Mouse (Mus musculus) embryonic facial prominence, embryonic 14.5 days (tissue): Measurements from ENCODE around the gene Prkab1. TPM values are rescaled to one million over a fixed set of nuclear protein-coding genes. Genes with fewer than 3 reads are reported as not detected.
A peak's percentile ranks its signal among the peaks of the same experiment; 100 is the strongest.

Experiments used
- ATAC-seq: fragments of 200-750 bp; cut with Nextera tagmentation; 2 replicates; pipeline ENCODE4 v1.8.0; 2017; ENCODE audit warnings: low read depth, moderate number of reproducible peaks, moderate TSS enrichment
- DNase-seq: peaks from one replicate; pipeline ENCODE4 v3.0.0-alpha.2; 2015; ENCODE audit warnings: low spot score
- H3K27ac ChIP-seq: fragments of 300-500 bp; sonication (generic); replicated peaks from 2 replicates; pipeline ENCODE4 v1.5.1; 2014; ENCODE audit warnings: low read depth, mild to moderate bottlenecking, low read length, moderate library complexity
- H3K27me3 ChIP-seq: fragments of 300-500 bp; sonication (generic); replicated peaks from 2 replicates; pipeline ENCODE4 v1.6.1; 2014; ENCODE audit warnings: low read length; ENCODE audit not compliant: control insufficient read depth, insufficient read depth
- H3K36me3 ChIP-seq: fragments of 300-500 bp; sonication (generic); 2 replicates; pipeline ENCODE4 v1.6.1; 2014; ENCODE audit warnings: low read length, mixed read lengths; ENCODE audit not compliant: control insufficient read depth, insufficient read depth
- H3K4me1 ChIP-seq: fragments of 300-500 bp; sonication (generic); 2 replicates; pipeline ENCODE4 v1.6.1; 2014; ENCODE audit warnings: antibody characterized with exemption, low read length; ENCODE audit not compliant: control insufficient read depth, insufficient read depth
- H3K4me2 ChIP-seq: fragments of 300-500 bp; sonication (generic); 2 replicates; pipeline ENCODE4 v1.6.1; 2014; ENCODE audit warnings: low read depth, mild to moderate bottlenecking, low read length, moderate library complexity, mixed read lengths
- H3K4me3 ChIP-seq: fragments of 300-500 bp; sonication (generic); 2 replicates; pipeline ENCODE4 v1.5.1; 2014; ENCODE audit warnings: low read depth, mild to moderate bottlenecking, low read length
- H3K9ac ChIP-seq: fragments of 300-500 bp; sonication (generic); 2 replicates; pipeline ENCODE4 v1.6.1; 2014; ENCODE audit warnings: low read depth, mild to moderate bottlenecking, low read length, moderate library complexity, mixed read lengths
- H3K9me3 ChIP-seq: fragments of 300-500 bp; sonication (generic); 2 replicates; pipeline ENCODE4 v1.6.1; 2016; ENCODE audit warnings: low read length; ENCODE audit not compliant: control insufficient read depth
- WGBS: fragments of 180-500 bp; shearing (Covaris S2); extraction: QIAGEN DNeasy Blood & Tissue Kit; methylation state at CpG from one replicate; pipeline ENCODE4 v1.1.7; 2014; 5-methylcytosine and 5-hydroxymethylcytosine counted together
- polyA plus RNA-seq: library from polyadenylated mRNA; unstranded; fragments of >200 nt; fragmentation: Nextera tagmentation; extraction: Ambion mirVana; gene quantifications from 2 replicates; pipeline ENCODE4 v1.2.1, GENCODE M21; 2014

Gene Prkab1
- polyA plus RNA-seq, 1 experiment from 2014 or later = 49.9 TPM

DNA sequence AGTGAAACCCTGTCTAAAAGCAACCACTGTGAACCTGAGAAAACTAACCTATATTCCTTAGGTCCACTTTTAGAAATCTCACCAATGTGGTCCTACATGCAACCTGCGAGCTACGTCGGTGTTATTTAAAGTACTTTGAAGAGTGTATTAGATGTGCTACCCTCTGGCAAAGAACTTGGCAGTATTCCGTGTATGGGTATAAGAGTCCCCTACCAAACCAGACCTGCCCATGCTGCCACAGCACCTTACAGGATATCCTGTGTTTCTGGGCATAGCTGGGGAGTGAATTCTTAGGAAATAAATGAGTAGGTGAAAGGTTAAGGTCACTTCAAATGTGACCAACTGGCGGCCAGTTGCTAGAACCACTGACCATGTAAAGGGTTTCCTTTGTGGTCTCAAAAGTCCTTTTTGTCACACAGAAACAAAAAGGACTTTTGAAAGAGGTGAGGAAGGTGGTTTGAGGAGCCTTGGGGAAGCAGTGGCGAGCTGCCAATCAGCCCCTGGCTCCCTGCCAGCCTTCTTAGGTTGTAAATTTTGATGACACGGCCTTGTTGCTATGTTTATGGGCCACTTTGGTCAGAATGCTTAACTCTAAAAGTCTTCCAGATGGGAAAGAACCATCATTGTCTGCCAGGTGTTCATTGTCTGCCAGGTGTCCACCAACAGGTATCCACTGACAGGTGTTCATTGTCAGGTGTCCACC lies 41.5 kb downstream of the Prkab1 start:
- no peaks in the 10 kb centered on the region for H3K9me3 ChIP-seq
- DNase-seq (no peak), ATAC-seq (no peak)
- no peak overlapping the region for H3K4me3 ChIP-seq
- no peak overlapping the region for H3K9ac ChIP-seq
- H3K36me3 ChIP-seq = peaks cover 29% of the 10 kb centered on the region; the same call in 1 of the 2 replicates
- peaks cover 6% of the 10 kb centered on the region; the same call in 1 of the 2 replicates for H3K4me1 ChIP-seq
- H3K27ac ChIP-seq = no peak overlapping the region
- WGBS = 75% methylated on average over 7 of the region's 7 CpGs
- no peak overlapping the region for H3K4me2 ChIP-seq
- H3K27me3 ChIP-seq = no peaks in the 10 kb centered on the region

DNA sequence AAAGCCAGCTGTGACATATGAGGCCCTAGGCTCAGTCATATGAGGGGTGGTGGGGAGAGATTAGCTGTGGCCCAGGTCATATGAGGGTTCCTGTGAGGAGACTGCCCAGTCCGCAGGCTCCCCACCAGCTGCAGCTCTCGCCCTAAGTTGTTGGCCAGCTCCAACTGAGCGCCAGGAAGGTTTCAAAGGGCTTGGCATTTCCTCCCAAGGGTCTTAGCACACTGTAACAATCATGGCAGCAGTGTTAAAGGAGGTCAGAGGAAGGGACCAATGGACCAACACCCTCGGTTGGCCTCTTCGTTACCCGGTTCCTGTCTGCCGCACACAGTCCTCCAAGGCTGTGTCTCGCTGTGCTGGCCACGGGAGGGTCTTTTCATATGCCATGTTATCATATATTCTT lies 43.8 kb downstream of the Prkab1 start:
- WGBS = 87% methylated on average over 9 of the region's 9 CpGs
- no peak for ATAC-seq
- Histone ChIP-seq H3K27ac (no peak overlapping the region), H3K27me3 (no peaks in the 10 kb centered on the region), H3K4me2 (no peak overlapping the region), H3K4me3 (no peak overlapping the region), H3K4me1 (peaks cover 8% of the 10 kb centered on the region; the same call in 1 of the 2 replicates), H3K36me3 (peaks cover 26% of the 10 kb centered on the region; the same call in 1 of the 2 replicates), H3K9ac (no peak overlapping the region), H3K9me3 (no peaks in the 10 kb centered on the region)
- DNase-seq = no peak

DNA sequence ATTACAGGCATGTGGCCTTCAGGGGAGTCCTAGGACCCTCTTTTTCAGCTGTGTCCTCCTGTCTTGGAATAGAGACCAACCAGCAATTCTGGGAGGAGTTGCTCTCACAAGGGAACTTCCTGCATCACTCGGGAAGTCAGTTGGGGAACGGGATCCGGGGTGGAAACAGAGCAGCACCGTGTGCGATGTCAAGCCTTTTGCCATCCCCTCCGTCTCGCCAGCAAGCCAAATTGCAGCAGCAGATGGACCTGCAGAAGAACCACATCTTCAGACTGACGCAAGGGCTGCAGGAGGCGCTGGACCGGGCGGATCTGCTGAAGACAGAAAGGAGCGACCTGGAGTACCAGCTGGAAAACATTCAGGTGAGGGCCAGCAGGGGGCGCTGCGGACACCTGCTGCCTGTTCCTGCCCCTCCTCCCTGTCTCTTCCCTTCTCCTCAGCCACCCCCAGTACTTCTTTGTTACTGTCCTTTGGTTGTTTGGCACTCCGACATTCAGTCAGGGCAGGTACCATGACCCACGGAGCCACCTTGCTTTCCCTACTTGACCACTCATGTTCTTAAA lies 45.1 kb downstream of the Prkab1 start:
- H3K4me2 ChIP-seq = no peak overlapping the region
- H3K27ac ChIP-seq = no peak overlapping the region
- ATAC-seq = no peak
- H3K9ac ChIP-seq = no peak overlapping the region
- H3K36me3 ChIP-seq = peaks cover 21% of the 10 kb centered on the region; the same call in 1 of the 2 replicates
- no peak overlapping the region for H3K4me3 ChIP-seq
- no peak for DNase-seq
- no peaks in the 10 kb centered on the region for H3K9me3 ChIP-seq
- peaks cover 8% of the 10 kb centered on the region; the same call in 1 of the 2 replicates for H3K4me1 ChIP-seq
- WGBS = 64% methylated on average over 16 of the region's 16 CpGs
- no peaks in the 10 kb centered on the region for H3K27me3 ChIP-seq

DNA sequence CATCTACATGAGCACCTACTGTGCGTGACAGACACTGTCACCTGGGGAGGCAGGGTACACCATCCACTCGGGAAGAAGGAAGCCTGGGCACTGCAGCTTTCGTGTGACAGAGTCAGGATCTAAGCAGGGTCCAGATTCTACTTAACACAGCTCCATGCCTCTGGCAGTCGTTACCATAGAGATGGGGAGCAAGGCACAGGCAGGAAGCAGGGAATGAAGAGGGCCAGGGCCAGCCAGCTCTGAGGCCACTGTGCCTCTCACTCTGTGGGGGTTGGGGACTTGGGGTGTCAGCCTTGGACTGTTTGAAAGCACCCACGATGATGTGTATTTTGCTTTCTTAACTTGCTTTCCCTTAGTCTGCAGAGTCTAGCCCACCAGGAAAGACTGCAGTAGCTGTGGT lies 46.1 kb downstream of the Prkab1 start:
- Histone ChIP-seq H3K4me2 (no peak overlapping the region), H3K9ac (no peak overlapping the region), H3K9me3 (no peaks in the 10 kb centered on the region), H3K27ac (no peak overlapping the region), H3K36me3 (peaks cover 27% of the 10 kb centered on the region; the same call in 1 of the 2 replicates), H3K4me3 (no peak overlapping the region), H3K27me3 (no peaks in the 10 kb centered on the region), H3K4me1 (peaks cover 8% of the 10 kb centered on the region; the same call in 1 of the 2 replicates)
- WGBS = 55% methylated on average over 5 of the region's 5 CpGs
- DNase-seq (no peak), ATAC-seq (no peak)

DNA sequence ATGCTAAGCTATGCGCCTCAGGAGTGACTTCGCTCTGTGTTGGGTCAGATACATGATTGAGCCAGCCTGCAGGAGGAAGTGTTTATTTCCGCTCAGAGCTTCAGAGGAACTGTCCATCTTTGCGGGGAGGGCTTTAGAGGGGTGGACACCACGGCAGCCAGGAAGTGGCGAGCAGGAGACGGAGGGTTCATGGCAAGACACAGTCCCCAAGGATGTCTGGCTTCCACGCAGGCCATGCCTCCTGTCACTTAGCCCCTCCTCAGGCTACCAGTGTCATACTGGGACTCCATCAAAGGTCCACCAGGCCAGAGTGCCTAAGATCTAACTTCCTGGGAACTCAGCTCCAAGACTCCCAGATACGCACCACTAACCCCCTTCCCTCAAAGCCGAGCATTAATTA lies 46.6 kb downstream of the Prkab1 start:
- Histone ChIP-seq H3K4me3 (no peak overlapping the region), H3K27ac (no peak overlapping the region), H3K27me3 (no peaks in the 10 kb centered on the region), H3K4me1 (peaks cover 8% of the 10 kb centered on the region; the same call in 1 of the 2 replicates), H3K36me3 (peaks cover 27% of the 10 kb centered on the region; the same call in 1 of the 2 replicates), H3K9me3 (no peaks in the 10 kb centered on the region), H3K4me2 (no peak overlapping the region), H3K9ac (no peak overlapping the region)
- ATAC-seq (no peak), DNase-seq (peak; percentile 20)
- 62% methylated on average over 9 of the region's 10 CpGs for WGBS

DNA sequence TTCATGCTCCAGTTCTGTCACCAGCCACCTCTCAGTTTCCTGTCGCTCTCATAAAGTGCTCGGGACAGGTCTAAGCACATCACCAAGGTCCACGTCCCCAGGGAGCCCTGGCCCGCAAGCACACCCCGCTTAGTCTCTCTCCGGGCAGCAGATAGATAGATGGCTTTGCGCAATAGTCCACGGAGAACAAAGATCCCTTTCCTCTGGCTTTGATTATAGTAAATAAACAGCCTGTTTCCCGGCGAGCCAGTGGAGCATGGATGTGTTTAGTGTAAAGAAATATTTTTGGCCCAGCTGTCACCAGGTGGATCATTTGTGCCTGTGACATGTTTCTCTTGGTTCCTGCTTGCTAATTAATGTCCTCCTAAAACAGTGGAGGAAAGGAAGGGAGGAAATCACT lies 47.0 kb downstream of the Prkab1 start:
- no peak overlapping the region for H3K27ac ChIP-seq
- H3K9ac ChIP-seq = no peak overlapping the region
- no peak overlapping the region for H3K4me2 ChIP-seq
- WGBS = 44% methylated on average over 10 of the region's 10 CpGs
- H3K9me3 ChIP-seq = no peaks in the 10 kb centered on the region
- peaks cover 27% of the 10 kb centered on the region; the same call in 1 of the 2 replicates for H3K36me3 ChIP-seq
- H3K4me3 ChIP-seq = no peak overlapping the region
- DNase-seq (no peak), ATAC-seq (no peak)
- peaks cover 8% of the 10 kb centered on the region; the same call in 1 of the 2 replicates for H3K4me1 ChIP-seq
- H3K27me3 ChIP-seq = no peaks in the 10 kb centered on the region

DNA sequence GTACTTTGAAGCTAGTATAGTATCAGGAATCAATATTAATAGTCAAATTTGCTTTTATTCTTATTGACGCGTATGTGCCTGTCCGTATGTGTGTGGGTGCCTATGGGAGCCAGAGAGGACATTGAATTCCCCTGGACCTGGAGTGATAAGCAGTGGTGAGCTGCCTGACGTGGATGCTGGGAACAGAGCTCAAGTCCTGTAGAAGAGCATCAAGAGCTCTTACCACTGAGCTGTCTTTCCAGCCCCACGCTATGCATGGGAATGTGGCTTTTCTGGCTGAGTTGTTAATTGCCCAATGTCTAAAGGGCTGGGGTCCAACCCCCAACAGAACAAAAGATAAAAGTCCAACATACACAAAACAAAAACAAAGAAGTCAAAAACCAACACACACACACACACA lies 47.9 kb downstream of the Prkab1 start:
- H3K27me3 ChIP-seq = no peaks in the 10 kb centered on the region
- ATAC-seq (no peak), DNase-seq (no peak)
- H3K4me3 ChIP-seq = no peak overlapping the region
- H3K4me1 ChIP-seq = peaks cover 8% of the 10 kb centered on the region; the same call in 1 of the 2 replicates
- 96% methylated on average over 5 of the region's 5 CpGs for WGBS
- no peak overlapping the region for H3K4me2 ChIP-seq
- no peaks in the 10 kb centered on the region for H3K9me3 ChIP-seq
- H3K36me3 ChIP-seq = peaks cover 24% of the 10 kb centered on the region; the same call in 1 of the 2 replicates
- no peak overlapping the region for H3K27ac ChIP-seq
- no peak overlapping the region for H3K9ac ChIP-seq

DNA sequence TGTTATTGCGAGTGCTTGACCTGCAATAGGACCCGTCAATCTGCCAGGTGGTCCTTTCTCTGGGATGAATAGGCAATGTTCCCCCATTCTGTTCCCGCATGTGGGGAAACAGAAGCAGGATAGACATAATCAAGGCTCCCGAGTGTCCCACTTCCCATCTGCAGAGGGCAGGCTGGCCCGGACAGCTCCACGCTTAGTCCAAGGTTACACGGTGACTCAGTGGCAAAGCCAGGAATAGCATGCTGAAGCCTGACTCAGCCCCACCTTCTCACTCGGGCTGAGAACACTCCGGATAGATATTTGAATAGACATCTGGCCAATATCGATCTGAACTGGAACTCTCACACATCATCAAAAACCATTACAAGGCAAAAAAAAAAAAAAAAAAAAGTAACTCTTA lies 48.6 kb downstream of the Prkab1 start:
- H3K27ac ChIP-seq = no peak overlapping the region
- no peaks in the 10 kb centered on the region for H3K9me3 ChIP-seq
- H3K4me2 ChIP-seq = no peak overlapping the region
- no peak overlapping the region for H3K9ac ChIP-seq
- H3K4me1 ChIP-seq = peaks cover 8% of the 10 kb centered on the region; the same call in 1 of the 2 replicates
- DNase-seq (no peak), ATAC-seq (no peak)
- H3K4me3 ChIP-seq = no peak overlapping the region
- 88% methylated on average over 10 of the region's 10 CpGs for WGBS
- H3K36me3 ChIP-seq = peaks cover 24% of the 10 kb centered on the region; the same call in 1 of the 2 replicates
- H3K27me3 ChIP-seq = no peaks in the 10 kb centered on the region
